Mouse (Mus musculus): ENCODE results near the gene Ppy.

DNA sequence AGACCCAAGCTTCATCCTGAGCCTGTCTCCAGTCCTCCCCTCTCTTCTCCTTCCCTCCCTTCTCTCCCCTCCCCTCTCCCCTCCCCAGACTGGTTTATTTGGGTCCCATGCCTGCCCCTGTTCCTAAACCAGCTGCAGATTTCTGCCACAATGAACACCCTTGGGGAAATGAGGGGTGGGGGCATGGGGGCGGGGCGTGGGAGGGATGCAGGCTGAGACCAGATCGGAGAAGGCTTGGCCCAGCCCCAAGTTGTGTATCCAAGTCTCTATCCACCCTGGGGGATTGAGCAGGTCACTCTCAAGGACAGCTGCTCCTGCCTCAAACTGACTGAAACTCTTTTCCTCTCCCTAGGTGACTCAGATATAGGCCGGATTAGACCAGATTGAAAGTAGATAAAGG, 33.4 kb upstream of the Ppy start:
- TF ChIP-seq CTCF (IDR thresholded peaks at IDR 0.05; ENCODE audit: borderline replicate concordance, extremely low read depth, insufficient read depth, insufficient read length): no peak
- no peak for TF ChIP-seq POLR2A (IDR thresholded peaks at IDR 0.05; ENCODE audit: borderline replicate concordance, extremely low read depth, insufficient read depth, insufficient read length, poor library complexity, severe bottlenecking)
